Mouse (Mus musculus) neural tube, embryonic 10.5 days (tissue): Measurements from ENCODE around the gene Fam222a.
A peak's percentile ranks its signal among the peaks of the same experiment; 100 is the strongest.

Source experiments
- DNase-seq: peaks from one replicate; pipeline ENCODE4 v3.0.0-alpha.2; 2017; ENCODE audit warnings: low spot score; ENCODE audit errors: extremely low spot score

Gene Fam222a

DNA sequence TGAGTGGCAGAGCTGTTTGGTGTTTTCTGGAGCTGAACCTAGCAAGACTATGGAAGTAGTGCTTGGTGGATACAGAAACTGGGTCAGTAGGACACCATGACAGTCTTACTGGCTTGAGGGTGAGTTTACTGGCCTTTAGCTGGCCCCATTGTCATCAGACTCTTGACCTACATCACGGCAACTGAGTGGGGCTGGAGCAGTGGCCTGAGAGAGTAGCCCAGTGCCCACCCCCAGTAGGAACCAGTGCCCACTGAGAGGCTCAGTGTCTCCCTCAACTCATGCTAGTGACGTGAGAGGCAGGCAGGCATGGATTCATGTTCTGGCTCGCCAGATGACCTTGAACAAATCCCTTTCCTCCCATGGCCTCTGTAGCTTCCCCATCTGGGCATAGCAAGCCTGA lies 15.2 kb downstream of the Fam222a start:
- DNase-seq: no peak

DNA sequence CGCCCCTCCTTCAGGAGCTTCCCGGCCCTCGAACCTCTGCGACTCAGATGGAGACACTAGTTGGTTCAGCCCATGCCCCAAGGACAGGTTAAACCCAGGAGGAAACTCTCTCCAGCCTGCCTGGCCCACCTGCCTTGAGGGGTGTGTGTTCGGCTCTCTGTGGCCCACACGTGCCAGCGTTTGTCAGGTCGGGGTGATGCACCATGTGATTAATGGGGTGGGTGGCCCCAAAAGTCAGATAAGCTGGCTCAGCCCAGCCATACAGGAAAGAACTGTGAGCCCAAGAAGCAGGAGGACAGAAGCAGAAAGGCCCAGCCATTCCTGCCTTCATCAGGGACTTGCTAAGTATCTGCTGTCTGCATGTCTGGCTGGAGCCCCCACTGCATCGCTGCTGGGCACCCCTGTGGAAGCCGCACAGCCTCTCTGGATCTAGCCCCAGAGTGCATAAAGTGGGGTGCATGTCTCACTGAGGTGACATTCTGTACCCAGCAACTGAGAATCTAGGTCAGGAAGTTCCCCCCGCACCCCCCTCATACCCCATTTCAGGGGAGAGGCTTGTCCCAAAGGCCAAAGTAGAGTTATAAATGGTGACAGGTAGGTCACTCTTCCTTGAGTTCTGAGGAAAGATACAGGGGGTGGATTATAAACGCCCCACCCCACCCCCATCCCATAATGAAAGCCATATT lies 15.8 kb downstream of the Fam222a start:
- DNase-seq: no peak

DNA sequence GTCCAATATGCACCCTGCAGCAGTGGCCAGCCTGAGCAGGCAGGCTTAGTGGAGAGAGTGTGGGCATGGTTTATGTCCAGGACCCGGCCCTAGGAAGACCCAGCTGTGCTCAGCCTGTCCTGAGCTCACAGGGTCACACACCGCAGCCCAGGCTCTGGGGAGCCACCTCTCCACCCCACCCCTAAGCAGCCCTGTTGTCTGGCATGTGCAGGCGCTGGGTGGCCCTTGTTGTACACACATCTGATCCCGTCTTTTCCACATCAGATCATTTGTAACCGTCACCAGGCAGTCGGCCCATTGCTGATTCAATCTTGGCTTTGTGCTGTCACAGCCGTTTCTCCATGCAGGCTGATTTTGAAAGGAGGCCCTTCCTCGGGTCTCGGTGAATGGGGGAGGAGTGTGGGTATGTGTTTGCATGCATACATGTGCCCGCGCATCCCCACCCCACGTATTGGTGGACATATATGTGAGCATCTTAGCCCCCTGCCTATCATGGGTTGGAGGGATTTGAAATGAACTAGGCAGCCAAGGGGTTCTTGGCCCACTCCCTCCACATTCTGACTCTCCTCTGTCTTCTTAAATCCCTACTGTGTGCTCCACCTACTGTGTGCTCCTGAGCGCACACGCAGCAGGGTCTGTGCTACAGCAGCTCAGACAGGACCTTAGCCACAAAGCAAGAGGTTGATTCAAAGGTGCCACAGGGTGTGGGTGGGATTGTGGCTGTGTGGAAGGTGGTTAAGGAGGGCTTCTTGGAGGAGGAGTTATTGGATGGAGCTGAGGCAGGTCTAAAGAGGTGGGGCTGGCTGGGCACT lies 16.7 kb downstream of the Fam222a start:
- DNase-seq: no peak

DNA sequence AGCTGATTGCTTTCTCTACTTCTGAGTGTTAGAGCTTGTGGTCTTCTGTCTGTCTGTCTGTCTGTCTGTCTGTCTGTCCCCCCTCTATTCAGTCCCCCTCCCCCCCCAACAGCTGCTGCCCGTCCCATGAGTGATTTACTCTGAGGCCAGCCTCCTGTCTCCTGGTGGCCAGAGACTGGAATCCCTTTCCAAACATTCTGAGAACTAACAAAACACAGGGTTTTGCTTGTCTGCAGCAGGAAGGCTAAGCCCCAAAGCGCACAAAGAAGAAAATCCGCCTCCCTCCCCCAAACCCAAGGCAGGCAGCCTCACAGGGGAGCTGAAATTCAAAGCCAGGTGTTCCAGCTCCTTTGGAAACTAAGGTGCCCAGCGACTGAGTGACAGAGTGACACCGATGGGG lies 17.9 kb downstream of the Fam222a start:
- DNase-seq: no peak

DNA sequence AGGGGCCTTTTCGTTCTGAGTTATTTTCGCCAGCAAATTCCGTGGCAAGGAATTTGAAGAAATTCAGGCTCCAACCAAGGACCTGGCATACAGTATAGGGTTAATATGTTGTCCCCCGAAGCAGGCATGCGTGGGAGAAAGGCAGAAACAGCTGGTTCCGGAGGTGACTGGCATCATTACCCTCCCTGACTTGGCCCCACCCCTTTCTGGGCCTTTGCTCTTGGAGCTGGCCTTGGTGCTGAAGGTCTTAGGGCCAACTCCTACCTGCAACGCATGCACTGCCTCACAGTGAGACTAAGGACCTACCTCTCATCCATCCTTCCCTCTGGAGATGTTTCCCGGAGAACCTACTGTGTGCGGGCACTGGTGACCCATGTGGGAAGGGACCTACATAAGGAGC lies 20.1 kb downstream of the Fam222a start:
- DNase-seq: peak; percentile 73

DNA sequence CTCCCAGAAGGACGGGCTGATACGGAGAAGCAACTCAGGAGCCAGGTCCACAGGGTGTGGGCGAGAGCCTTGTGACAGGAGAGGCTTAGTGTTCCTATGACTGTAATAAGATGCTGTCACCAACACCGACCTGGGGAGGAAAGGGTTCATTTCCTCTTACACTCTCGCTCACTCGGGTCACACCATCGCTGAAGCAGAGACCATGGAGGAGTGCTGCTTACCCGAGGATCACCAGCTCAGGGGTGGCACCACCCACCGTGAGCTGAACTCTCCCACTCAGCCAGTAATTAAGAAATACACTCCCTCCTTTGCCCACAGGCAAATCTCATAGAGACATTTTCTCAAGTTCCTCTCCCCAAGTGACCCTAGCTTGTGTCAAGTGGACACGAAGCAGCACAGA lies 20.6 kb downstream of the Fam222a start:
- DNase-seq: no peak

DNA sequence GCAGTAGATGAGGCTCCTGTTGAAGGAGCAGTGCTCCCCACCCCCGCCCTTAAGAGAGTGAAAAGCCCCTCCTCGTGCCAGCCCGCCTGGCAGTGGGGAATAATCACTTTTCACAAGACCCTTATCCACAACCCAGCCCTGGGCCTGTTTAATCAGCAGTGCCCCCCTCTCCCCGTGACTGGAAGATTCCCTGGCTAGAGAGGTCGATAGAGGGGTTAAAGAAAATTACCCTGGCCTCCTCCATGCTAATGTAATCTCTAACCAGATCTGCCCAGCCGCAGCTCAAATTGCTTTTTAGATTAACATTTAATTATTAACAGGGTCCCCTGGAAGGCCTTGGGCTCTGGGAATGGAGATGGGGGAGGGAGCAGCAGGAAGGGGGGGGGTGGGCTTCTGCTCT lies 21.2 kb downstream of the Fam222a start:
- no peak for DNase-seq

DNA sequence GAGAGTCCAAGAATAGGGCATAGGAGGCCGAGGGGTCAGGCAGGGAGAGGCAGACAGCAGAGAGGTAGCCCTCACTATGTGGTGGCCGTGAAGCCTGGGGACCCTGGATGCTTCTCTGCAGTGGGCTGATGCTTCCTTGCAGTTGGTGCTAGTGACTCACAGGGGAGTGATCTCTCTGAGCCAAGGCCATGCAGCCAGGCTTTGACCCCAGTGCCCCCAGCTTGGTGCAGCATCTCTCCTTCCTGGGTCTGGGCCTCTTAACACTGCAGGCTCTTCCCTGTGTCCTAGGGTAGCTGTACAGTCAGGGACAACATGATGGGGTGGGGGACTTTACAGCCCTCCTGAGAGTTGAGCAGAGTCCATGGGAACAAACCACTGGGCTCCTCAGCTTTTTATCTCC lies 21.6 kb downstream of the Fam222a start:
- DNase-seq: no peak

DNA sequence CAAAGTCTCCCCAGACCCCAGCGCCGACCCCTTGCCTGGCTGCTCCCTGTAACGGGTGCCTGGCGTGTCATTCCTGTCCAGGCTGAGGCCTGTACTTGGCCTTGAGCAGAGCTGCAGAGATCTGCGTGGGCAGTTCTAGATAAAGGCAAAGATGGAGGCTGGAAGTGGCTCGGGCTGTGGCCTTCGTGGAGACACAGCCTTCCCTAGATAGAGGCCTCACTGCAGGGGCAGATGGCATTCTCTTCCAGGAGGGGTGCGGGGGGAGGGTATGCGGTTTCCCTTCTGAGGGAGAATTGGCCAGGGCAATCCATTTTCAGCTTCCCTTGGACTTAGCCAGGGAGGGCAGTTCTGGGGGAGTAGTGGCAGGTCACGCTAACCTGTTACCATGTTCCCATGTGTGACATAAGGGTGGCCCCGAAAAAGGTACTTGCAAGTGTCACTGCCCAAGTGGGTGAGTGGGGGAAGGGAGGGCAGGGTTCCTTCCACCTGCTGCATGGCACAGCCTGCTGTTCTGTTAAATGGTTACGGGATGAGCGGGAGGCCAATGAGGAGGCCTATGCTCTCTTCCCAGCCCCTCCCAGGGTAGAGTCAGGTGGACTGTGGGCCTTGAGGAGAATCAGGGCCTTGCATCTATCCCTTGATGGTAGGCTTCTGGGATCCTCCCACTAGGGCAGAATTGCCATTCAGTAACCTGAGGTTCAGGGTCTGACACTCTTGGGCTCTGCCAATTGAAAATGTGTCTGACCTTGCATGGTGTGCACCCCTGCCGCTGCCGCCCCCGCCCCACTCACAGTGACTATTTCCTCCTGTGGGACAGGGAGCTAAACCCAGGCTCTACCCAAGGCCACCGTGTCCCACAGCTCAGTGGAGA lies 22.5 kb downstream of the Fam222a start:
- DNase-seq: no peak

DNA sequence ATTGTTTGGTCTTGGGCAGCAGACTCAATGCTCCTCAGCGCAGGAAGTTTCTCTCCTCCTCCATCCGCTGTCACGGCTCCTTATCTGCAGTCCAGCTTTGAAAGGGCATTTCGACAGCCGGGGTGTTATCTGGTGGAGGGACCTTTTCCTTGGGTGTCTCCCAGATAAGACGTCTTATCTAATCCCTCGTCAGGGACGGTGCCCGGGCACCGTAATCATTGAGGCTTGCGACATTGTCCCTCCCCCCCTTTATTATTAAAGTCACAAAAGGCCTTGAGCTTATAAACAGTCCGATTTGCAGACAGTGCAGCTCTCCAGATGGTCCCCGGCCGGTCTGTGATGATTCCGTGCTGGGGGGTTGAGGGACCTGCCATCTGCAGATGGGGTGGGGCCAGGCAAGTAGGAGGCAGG lies 23.3 kb downstream of the Fam222a start:
- DNase-seq: no peak

DNA sequence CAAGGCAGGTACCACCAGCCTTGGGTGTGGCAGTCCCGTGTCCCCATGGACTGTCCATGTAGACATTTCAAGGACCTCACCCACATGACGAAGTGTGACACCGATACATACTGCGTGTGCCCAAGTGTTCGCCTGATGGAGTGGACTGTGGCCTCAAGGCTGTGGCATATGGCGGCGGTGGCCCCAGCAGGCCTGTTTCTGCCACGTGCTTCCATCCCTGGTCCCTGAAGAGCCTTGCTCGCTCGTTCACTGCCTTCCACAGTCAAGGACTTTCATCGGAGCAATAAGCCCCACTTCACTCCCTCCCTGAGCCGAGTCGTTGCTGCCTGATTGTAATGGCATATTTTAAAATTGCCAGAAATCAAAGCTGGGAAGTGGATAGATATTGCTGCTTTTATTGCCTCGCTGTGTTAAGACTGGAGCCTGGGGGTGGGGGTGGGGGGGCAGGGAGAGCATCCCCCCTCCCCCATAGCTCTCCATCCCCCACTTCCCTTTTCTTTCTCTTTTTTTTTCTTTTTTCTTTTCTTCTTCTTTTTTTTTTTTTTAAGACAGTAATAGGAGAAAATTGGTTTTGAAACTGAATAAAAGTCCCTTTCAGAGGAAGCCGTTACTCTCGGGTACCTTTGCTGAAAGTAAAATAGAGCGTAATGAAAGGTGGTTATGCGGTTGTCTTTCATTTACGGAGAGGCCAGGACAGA lies 24.8 kb downstream of the Fam222a start:
- DNase-seq: no peak

DNA sequence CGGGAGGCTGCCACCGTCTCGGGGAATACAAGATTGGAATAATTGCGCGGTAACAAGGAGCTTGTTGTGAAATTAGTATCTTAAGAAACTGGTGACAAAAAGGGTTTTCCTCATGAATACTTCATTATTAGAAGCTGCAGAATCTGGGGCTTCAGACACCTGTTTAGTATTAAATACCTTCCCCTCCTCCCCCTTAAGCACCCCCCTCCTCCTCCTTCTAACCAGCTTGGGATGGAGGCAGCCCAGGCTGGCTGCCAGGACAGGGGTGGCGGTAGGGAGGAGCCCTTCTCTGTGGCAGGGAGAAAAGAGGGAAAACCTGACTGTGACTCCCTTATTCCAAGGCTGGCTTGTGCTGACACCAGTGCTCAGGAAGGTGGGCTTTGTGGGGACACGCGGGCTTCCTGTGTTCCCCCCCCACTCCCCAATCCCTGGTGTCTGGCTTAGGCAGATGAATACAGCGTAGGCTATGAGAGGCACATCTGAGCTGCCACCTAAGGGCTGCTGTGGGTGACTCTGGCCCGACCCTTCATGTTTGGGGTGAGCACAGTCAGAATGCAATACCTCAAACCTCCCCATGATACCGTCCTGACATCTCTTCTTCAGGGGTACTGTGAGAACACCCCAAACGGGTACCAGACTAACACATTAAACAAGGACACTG lies 25.5 kb downstream of the Fam222a start:
- DNase-seq: no peak

DNA sequence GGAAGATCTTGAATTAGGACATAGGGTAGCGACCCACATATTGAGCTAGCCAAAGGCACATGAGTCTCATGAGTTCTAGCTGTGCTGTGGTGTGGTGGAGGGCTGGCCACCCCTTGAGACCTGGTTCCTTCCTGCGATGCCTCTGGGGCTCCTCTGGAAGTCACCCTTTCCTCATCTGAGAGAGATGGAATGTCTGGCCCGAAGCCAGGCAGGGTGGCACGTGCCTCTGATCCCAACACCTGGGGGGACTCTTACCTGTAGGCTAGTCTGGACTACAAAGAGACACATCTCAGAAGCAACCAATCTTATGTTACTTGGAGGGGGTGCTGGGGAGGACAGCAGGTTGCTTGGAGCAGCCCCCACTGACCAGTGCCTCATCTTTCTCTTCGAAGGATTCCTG lies 26.1 kb downstream of the Fam222a start:
- DNase-seq: no peak

DNA sequence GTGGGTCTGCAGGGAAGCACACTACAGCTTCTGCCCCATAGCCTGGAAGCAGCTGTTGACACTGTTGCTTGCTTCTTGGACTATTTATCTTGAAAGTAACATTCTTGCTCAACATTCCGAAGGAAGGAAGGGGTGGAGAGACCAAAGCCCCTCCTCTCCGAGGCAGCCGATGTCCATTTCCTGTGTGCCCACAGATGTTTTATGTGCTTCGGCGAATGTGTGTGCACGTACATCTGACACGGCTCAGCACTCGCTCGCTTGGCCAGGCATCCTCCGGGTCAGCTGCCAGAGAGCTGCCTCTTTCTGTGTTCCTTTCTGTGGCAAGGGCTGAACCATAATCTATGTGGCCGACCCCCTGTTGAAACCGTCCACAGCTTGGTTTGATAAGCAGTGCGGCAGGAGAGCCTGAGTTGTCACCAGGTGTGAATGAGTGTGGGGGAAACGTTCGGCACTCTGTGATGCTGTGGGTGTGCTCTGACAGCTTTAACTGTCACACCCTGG lies 27.0 kb downstream of the Fam222a start:
- no peak for DNase-seq

DNA sequence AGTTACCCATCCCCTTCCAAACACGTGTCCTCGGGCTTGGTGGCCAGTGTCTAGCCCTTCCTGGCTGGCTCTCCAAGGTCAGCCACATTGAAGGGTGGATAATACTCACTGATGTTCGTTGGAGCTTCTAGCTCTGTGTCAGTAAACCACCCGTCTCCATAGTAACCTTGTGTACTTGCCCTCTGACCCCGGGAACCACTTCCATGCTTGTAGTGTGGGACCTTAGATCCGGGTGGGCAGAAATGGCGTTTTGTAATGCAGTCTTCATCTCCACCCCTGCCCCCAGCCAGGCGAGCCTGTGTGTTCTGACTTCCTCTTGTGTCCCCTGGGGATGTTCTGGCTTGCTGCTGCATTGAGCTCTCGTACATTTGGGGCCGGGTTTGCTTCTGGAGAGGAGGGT lies 28.8 kb downstream of the Fam222a start:
- DNase-seq: no peak

DNA sequence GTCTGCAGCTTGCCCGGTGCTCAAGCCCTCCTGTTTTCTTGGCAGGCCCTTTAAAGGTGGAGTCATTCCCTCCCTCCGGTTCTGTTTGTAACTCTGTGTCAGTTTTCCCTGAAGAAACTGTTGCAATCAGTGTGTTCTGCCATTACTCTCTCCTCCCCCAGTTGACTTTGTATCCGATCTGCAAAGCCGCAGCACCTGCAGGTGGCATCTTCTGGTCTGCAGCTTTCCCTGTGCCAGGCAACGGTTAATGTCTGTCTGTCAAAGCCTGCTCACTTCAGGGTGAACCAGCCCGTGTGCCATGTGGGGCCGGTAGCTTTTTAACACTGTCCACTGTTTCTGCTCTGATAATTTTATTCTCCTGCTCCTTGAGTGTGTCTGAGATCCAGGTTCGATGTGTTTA lies 29.4 kb downstream of the Fam222a start:
- no peak for DNase-seq

DNA sequence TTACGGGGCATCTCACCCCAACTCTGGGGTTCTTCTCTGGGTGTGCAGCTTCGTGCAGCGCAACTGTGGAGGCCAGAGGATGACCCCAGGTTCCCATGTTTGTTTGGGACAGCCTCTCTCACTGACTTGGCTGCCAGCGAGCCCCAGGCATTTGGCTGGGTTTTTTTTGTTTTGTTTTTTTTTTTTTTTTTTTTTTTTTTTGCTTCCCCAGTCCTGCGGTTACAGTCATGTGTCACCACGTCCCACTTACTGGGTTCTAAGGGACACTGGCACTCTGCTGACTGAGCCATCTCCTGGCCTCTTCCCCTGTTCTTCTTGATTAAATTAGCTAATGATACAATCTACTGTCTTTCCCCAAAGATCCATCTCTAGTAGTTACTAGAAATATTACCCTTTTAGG lies 29.8 kb downstream of the Fam222a start:
- DNase-seq: no peak

DNA sequence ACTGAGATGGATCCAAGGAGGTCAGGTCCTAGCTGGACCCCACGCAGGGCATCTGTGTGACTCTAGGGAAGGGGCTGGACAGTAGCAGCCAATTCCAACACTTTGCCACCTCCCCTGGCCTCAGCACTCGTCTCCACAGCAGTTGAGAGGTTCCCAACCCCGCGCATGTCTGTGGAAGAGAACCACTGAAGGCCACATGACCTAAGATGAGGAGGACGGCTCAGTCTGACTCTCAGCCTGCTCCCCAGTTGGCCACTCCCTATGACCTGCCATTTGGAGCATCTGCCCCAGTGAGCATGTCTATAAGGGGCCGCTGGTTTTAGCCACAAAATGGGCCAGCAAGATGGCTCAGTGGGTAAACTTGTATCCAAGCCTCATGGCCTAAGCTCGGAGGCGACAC lies 34.2 kb downstream of the Fam222a start:
- no peak for DNase-seq

DNA sequence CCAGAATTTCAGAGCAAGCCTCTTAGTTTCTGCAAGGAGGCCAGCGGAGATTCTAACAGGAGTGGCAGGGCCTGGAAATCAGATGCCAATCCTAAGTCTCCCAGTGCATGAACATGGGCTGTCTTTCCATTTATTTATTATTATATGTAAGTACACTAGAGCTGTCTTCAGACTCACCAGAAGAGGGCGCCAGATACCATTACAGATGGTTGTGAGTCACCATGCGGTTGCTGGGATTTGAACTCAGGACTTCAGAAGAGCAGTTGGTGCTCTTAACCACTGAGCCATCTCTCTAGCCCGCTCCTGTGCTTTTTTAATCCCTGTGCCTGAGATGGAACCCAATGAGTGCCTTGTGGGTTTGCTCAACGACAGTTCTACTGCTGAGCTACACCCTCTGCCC lies 36.2 kb downstream of the Fam222a start:
- no peak for DNase-seq

DNA sequence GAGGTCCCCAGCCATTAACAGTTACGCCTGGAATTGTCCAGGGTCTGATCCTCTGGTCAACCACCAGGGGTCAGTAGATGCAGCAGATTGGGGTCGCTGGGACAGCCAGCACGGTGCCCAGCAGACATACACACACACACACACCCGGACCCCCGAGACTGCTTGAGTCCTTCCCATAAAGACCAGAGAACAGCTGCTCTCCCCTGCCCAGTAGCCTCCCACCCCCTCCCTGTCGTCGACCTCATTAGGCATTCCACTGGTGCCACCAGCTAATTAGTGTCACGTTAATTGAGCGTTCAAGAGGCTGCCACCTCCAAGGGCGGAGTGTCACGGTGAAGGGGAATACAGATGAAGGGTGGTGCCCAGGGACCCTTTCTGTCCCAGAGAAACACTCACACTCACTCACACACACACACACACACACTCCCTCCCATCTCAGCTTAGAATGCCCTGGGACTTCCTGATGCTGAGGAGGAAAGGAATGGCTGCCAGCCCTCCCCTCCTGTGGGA lies 37.0 kb downstream of the Fam222a start:
- no peak for DNase-seq

DNA sequence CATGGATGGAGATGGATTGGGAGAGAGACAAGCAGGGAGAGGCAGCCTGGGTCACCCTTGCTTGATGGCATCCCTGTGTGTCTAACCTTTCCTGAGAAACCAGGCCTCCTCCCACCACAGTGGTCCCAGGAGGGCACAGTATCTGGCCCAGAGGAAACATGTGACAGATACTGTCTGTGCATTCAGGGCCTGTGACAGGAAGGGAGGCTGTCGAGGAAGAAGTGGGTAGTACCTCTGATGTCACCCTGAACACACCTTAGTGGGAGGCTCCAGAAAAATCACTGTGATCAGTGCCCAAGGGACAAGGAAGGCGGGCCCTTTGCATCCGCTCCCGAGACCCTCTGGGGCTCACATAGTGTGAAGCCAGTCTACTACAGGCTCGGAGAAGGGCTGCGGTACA lies 38.2 kb downstream of the Fam222a start:
- no peak for DNase-seq
